Mouse (Mus musculus) layer of hippocampus, adult 11-12 months (tissue): ENCODE data around the gene Rasgrf1.
"Not testable (repeated sequence)": the region's sequence is repeated elsewhere in the genome, so short reads cannot be mapped to it uniquely, and the experiment has no call there.

Experiments used
- DNase-seq: peaks from one replicate; pipeline ENCODE4 v3.0.0; 2022; ENCODE audit warnings: low spot score

Gene Rasgrf1

DNA sequence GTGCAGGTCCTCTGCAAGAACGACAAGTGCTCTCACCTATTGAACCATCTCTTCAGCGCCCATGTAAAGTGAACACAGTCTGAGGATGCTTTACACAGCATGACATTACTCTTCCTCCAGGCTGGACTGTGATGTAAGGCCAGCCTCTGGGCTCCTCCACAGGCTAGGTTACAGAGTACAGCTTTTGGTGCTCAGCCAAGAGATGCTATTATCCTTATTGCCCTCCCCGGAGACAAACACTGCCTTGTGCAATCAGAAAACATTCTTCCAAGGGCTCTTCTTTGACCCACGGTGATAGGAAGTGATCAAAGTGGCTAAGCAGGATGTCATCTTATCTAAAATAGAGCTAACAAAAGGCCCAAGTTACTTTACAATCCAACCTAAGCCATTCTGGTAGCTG, 128.8 kb downstream of the Rasgrf1 start:
- no peak for DNase-seq

DNA sequence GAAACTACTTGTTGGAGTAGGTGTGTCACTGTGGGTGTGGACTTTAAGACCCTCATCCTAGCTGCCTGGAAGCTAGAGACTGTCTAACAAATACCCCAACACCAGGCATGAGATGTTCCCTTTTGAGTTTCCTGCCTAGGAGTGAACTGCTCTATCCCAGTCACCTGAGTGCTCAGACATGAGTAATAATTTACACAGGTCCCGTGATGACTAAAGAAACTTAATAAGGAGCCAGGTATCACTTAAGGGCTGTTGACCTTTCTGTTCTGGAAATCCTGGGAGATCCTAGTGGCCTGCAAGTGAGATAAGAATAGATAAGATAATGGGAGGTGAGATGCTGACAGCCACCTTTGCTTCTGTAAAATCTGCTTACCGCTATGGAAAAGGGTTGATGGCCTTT, 131.2 kb downstream of the Rasgrf1 start:
- no peak for DNase-seq

DNA sequence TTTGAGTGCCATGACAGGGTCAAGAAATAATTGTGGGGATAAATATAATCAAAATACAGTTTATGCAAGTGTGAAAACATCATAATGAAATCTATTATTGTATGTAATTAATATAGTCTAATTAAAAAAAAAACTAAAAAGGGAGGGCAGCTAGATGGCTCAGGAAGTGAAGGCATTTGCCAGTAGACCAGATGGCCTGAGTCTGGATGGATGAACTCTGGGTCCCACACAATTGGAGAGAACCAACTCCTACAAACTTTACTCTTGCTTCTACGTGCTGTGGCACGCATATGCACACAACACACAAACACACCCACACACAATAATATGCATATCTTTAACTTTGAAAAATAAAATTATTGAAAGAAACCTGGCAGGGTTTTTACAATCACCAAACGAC, 131.8 kb downstream of the Rasgrf1 start:
- DNase-seq = no peak

DNA sequence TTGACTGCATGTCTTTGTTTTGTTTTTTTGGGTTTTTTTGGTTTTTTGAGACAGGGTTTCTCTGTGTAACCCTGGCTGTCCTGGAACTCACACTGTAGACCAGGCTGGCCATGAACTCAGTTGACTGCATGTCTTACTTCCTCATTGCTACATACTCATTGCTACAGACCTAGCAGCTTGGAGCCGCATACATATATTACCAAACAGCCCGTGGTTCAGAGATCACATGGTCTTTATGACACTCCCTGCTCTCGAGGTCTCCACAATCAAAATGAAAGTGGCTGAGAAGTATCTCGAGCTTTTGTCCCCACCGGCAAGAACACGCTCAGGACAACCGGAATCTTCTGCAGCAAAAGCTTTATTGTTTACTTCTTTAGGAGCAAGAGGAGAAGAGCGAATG, 133.2 kb downstream of the Rasgrf1 start:
- DNase-seq = not testable (repeated sequence)

DNA sequence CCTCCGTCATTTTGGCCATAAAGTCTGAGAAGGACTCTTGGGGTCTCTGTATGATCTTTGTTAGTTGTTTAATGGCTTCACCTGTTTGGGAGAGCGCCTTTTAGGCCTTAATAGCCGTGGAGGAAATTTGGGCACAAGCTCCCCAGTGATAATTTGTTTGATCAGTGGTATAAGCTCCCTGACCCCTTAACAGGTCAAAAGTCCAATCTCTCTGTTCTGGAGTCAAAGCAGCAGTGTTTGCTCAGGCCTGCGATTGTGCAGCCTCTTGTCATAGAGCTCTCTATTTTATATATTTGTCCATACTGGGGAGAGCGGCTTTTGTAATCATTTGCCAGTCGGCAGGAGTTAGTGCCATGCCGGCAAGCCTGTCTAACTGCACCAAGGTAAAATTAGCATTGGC, 135.5 kb downstream of the Rasgrf1 start:
- DNase-seq = no peak

DNA sequence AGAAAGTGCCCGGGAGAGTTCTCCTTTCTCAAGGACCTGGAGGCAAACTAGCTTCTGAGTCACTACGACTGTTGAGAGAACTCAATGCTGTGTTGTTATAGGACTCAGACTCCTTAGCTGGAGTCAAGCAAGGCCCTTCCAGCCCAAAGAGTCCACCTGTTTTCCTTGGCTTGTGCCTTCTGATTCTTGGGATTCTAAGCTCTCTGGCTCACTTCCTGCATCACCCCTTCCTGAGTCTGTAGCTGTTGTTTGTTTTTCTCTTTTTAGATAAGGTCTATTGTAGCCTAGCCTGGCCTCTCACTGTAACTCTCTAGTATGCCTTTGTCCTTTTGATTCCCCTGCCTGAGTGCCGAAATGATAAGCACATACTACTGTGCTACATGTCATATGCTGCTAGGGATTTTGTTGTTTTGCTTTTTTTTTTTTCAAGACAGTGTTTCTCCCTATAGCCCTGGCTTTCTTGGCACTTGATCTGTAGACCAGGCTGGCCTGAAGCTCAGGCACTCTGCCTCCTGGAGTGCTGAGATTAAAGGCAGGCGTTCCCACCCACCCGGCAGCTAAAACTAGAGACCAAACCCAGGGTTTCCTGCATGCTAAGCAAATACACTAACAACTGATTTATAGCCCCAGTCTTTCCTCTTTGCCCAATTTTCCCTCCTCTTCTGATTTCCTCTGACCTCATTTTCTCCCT, 138.4 kb downstream of the Rasgrf1 start:
- no peak for DNase-seq

DNA sequence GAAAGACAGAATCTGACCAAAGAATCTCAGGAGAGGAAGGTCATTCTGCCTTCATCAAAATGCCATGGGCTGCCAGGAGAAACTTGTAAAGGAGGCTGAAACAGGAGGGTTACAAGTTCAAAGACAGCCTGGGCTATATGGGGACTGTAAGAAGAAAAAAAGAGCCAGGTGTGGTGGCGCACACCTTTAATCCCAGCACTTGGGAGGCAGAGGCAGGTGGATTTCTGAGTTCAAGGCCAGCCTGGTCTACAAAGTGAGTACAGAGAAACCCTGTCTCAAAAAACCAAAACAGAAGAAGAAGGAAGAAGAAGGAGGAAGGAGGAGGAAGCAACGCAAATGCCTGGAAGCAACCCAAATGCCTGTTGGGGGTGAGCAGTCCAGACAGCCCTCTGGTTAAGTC, 144.1 kb downstream of the Rasgrf1 start, which contains the start of gene Ctsh:
Gene Ctsh (plus strand): TSS at position 301 of the 400 bp plus-strand sequence.
- DNase-seq = no peak

DNA sequence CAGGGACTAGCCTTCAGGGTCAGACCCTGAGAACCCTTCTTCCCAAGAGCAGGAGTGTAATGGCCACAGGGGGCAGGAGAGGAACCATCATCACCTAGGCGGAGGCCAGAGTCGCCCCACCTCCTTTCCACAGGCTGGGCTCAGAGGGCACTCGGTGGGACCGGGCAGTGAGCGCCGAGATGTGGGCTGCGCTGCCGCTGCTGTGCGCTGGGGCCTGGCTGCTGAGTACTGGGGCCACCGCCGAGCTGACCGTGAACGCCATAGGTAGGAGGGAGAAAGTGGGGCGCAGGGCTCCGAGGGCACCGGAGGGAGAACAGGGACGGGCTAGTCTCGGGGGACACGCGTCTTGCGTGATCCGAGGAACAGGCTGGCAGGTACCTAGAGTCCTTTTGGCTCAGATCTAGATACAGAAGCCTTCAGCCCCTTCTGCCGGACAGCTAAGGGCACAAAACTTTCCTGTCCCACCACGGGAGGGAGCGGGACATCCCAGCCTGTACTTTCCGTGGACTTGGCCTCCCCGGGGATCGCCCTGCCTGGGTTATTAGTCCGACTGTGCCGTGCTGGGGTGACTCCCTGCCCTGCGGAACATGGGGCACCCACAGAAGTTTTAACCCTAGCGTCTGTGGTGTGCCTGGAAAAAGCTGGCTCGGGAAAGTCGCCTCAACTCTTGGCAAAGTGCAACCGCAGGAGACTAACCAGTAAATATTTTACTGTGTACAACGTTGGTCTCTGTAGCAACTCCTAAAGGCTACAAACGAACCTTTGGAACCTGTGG, 144.8 kb downstream of the Rasgrf1 start:
- peak; percentile 56 for DNase-seq

DNA sequence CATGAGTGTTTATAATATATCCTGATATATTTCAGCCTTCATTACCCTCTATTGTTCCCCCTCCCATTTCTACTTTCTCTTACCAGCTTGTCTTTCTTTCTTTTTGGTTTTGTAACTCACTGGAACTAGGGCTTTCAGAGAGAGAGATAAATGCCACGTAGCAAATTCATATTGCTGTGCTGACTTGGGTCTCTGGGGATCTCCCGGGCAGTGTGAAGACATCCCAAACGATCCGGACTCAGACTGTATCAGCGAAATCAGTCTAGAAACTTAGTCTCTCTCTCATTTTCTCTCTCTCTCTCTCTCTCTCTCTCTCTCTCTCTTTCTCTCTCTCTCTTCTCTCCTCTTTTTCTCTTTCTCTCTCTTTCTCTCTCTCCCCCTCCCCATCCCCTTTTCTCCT, 145.7 kb downstream of the Rasgrf1 start:
- no peak for DNase-seq

DNA sequence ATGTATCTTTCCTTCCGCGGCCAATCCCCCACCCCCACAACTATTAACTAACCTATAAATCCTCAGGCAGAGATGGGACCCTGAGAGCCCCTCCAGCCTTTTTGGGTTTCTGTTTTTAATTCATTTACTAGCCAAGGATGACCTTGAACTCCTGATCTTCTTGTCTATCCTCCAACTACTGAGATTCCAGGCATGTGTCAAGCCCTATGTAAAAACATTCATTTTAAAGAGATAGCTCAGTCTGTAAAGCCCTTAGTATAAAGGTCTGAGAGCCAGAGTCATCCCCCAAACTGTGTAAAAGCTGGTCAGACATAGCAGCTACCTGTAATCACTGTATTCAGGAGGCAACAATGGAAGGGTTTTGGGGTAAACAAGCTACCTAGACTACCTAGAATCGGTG, 146.2 kb downstream of the Rasgrf1 start:
- no peak for DNase-seq

DNA sequence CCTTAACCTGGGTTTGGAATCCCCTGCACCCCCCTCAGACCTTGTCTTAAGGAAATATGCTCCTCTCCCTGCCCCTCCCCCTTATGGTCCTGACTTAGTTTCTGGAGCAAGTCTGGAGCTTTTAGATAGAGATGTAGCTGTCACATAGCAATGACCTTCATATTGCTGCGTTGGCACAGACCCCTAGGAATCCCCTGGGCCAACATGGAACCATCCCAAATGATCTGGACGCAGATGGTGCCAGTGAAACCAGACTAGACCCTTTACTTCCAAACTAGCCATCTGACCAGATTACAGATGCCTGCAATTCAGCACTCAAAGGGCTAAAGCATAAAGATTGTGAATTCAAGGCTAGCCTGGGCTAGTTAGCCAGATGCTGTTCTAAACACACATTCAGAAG, 147.0 kb downstream of the Rasgrf1 start:
- no peak for DNase-seq

DNA sequence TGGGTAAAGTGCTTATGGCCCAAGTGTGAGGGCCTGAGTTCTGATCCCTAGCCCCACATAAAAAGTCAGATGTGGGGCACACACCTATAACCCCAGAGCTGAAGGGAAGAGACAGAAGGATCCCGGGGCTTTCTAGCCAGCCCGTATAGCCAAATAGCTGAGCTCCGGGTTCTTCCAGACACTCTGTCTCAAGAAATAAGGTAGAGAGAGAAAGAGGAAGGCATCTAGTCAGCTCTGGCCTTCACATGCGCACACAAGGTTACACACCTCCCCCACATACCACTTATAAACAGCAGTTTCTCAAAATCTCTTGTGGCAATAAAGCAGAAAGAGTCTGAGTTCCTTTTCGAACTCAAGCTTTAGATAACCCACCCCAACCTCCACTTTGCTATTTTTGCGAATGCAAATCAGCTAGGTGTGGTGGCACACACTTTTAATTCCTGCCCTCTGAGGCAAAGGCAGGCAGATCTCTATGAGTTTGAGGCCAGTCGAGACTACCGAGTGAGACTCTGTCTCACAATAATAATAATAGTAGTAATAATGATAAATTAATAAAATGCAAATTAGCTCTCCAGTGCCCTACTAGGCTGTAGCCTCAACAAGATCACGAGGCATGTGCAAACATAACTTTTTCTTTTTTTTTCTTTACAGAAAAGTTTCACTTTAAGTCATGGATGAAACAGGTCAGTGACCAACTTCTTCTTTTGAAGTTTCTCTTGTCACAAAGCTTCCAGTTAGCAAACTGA, 150.3 kb downstream of the Rasgrf1 start:
- DNase-seq = no peak

DNA sequence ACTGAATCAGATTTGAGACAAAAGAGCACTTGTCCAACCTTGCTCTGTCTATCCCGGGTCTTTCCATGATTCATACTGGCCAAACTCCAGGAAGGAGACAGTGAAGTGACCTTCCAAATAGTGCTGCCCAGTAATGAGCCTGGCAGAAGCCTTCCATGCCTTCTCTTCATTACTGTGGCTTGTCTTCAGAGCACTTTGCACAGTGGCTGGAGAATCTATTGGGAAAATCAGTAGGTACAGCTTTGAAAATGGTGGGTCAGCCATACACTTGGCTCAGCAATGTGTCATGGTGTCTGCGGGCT, 150.8 kb downstream of the Rasgrf1 start:
- DNase-seq = no peak

DNA sequence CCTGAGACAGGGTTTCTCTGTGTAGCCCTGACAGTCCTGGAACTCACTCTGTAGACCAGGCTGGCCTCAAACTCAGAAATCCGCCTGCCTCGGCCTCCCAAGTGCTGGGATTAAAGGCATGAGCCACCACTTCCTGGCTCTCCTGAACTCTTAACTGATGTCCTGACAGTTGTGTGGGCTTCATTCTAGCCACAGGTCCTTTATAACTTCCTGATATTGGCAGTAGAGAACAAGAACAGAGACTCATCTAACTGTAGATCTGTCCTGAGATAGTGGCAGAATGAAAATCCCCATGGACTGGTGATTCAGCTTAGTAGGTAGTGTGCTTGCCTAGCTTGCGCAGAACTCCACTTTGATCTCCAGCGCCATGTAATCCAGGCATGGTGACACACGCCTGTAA, 151.2 kb downstream of the Rasgrf1 start:
- DNase-seq = not testable (repeated sequence)

DNA sequence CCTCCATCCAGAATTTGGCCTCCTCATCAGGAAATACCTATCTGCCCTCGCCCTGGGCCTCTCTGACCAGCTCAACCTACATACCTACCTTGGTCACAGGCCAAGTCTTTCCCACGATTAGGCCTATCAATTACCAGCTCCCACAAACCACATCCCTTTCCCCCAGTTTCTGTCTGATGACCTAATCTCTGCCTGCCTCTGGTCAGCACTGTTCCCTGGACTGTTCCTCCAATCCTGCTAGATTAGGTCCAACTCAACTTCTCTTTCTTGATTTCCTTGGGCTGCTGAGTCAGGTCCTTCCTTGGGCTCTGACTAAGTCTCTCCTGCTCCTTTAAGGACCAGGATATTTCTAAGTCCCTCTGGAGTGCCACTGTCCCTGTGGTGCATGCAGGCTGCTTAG, 157.6 kb downstream of the Rasgrf1 start:
- no peak for DNase-seq

DNA sequence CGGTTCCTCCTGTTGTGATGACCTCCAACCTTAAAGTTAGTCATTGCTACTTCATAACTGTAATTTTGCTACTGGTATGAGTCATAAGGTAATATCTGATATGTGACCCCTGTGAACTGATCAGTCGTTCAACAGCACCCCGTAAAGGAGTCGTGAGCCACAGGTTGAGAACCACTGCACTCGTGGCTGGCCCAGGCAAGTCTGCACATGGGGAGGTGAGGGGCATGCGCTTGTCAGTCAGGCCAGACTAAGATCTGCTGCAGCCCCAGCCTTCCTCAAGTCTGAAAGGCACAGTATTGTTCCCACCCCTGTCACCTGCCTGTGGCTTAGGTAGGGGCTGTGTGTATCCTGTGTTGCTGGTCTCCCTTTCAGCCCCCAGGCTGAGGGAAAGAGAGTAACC, 159.1 kb downstream of the Rasgrf1 start:
- DNase-seq = no peak

DNA sequence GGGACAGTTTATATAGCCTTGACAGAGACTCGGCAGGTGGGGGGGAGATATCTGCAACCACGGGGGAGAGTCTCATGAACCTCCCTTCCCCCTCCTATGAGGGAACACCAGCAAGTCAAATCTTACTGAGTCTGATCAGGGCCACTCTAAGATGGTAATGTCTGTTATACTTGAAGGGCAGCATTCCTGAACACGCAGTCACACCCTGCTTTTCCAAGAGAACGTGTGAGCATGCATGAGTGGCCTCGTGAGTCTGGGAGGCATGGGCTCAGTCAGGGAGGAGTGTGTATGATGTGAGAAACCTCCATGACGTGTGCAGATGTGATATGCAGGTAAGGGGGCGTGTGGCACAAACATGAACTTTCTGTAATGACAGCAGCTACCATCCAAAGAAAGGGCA, 159.8 kb downstream of the Rasgrf1 start:
- no peak for DNase-seq

DNA sequence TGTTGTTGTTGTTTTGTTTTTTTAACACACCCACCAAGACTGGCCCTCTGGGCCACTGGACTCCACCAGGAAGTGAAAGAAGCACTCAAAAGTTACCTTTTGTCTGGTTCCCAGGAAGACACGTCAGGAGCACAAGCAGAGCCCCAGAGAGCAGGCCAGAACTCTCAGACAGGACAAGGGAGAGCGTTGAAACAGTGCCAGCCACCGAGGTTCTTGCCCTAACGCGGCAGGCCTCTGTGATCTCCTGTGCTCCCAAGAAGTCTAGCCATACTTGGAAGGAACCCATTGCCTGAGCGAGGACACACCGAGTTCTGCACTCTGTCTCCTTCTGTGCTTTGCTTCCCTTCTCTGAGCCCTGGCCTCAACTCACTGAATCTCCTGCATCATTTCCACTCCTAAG, 160.5 kb downstream of the Rasgrf1 start:
- no peak for DNase-seq

DNA sequence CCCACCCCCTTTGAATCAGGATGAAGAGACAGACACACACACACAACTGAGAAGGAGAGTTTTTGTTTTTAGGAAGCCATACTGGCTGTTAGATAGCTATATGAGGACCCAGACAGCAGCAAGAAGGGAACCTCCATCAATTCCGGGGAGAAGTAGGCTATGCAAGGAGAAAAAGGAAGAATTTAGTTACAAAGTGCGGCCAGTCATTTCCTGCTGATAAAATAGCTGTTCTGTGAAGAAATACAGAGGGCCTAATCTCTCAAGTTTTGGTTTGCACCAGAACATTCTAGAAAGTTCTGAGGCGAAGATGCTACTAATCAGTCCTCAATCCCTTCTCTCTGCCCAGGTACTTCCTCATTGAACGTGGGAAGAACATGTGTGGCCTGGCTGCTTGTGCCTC, 165.6 kb downstream of the Rasgrf1 start:
- DNase-seq = no peak

DNA sequence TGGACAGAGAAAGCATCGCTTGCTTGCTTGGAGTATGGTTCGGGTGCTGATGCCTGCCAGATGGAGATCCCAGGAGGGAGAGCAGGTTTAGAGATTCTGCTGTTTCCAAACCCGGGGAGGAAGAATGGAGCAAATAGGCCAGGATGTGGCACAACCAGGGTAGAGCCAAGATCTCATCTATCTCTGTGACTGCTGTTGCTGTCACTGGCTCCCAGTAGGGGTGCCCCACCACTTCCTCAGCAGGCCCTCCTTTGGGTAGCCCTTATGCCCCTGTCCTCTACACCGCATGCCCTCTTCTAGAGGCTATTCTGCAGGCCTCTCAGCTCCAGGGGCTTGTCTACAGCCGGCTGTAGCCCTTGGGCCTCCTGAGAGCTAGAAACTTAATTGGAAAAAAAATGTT, 166.4 kb downstream of the Rasgrf1 start:
- DNase-seq = no peak
